Mouse (Mus musculus): ENCODE results near the gene Fmnl3. TPM values are rescaled to one million over a fixed set of nuclear protein-coding genes. Genes with fewer than 3 reads are reported as not detected.

Fmnl3 gene
- total RNA-seq, 2 experiments from 2014 or later: 19.0 to 22.3 TPM

DNA sequence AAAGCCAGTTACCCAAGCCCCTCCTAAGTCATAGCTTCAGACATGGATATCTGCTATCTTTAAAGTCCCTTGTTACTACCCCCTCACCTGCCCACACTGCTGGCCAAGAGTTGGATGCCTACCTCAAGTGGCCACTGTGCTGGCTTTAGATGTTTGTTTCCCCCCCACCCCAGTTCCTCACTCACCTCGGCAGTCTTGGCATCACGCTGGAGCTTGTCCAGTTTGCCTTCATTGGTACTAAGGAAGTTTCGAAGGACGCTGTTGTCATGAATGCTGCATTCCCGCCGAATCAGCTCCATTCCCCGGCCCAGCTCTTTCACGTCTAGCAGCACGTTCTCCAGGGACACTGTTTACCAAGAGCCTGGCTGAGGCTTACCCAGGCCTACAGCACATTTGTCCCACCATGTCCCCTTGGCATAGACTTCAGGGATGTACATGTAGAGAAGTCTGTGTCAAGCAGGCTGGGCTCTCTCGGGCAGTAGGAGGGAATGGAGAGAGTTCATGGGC is 50.1 kb downstream of the Fmnl3 start:
- intact Hi-C loops (cut with DNase I): loop anchor here (5.0 kb wide), 1 partner anchor 137 kb away; the partner anchor contains the start of gene Nckap5l
- DNase-seq: no peak

DNA sequence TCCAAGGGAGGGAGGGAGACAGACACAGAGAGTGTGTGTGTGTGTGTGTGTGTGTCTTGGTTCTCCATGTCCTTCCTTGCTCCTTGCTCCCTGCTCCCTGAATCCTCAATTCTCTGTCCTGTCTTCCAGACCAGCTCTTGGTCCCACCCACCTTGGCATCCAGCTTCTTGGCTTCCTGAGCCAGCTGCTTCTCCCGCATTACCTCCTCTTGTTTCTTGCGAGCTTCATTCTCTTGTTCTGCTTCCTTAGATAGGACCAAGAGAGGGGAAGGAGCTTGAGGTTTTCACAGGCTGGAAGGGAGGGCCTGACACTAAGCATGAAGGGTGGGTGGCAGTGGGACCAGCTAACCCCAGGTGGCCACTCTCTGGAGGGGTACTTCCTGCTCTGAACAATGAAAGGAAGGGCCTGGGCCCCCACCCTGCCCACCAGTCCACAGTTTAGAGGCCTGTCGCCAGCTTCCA is 50.8 kb downstream of the Fmnl3 start:
- intact Hi-C loops (cut with DNase I): loop anchor here (5.0 kb wide), 1 partner anchor 153 kb away; the partner anchor contains the start of gene Bcdin3d
- DNase-seq: no peak

DNA sequence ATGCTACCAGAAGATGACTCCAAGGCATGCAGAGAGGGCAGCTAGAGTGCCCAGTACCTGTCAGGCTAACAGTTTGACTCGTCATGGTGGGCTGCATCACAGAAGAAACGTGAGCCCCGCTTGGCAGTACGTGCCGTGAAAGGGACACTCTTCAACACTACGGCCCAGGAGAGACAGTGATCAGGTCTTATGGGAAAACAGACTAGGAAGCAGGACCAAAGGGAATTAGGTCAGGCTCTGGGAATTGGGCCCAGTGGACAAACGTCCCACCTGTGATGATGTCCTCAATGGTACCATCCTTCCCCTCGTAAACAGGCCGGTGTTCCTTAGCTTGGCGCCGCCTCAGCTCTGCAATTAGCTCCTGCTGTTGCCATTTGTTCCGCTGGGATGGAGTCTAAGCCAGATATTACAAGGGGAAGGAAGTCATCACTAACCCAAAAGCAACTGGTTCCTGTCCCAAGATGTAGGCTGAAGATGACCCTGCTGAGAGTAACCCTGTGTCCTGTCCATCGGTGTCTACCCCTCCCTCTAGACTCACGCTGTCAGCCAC is 51.3 kb downstream of the Fmnl3 start:
- DNase-seq: no peak
- intact Hi-C loops (cut with DNase I): loop anchor here (5.0 kb wide), 1 partner anchor 153 kb away; the partner anchor contains the start of gene Bcdin3d

DNA sequence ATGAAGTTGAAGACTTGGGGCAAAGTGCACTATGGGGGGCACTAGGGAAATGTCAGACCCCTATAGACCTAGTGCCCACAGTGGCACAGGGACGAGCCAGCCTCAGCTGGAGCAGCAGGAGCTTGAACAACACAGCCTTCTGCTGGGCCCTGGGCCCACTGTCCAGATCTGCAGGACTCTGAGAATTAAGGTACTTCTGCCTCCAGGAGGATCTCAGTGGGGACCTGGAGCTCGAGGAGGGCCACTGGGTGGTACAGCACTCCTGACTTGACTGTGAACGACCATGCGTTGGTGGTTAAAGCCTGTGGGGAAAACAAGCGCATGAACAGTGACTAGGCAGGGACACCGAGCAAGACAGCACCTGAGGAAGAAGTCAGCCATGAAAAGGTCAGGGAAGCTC is 52.2 kb downstream of the Fmnl3 start:
- intact Hi-C loops (cut with DNase I): loop anchor here (5.0 kb wide), 1 partner anchor 154 kb away; the partner anchor contains the start of gene Bcdin3d
- no peak for DNase-seq

DNA sequence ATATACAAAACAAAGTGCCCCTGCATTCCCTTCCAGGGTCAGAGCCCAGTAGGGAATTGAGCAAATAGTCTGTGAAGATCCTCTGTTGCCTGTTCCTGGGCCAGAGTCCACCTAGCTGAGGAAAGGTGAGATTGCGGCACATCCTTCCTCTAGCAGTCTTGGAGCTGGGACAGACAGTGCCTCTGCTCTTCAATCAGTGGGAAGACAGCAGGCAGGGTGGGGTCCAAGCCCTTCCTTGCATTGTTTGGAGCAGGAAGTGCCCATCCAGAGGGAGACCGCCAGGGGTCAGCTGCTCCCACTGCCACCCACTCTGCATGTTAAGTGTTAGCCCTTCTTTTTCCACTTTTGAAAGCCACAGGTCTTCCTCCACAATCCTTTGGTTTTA is 53.0 kb downstream of the Fmnl3 start:
- intact Hi-C loops (cut with DNase I): loop anchor here (1.0 to 5.0 kb wide), 4 partner anchors 9 to 155 kb away; partner anchors contain the start of genes Bcdin3d and Fmnl3
- peak in 1 of 2 experiments; percentile 53 for DNase-seq

DNA sequence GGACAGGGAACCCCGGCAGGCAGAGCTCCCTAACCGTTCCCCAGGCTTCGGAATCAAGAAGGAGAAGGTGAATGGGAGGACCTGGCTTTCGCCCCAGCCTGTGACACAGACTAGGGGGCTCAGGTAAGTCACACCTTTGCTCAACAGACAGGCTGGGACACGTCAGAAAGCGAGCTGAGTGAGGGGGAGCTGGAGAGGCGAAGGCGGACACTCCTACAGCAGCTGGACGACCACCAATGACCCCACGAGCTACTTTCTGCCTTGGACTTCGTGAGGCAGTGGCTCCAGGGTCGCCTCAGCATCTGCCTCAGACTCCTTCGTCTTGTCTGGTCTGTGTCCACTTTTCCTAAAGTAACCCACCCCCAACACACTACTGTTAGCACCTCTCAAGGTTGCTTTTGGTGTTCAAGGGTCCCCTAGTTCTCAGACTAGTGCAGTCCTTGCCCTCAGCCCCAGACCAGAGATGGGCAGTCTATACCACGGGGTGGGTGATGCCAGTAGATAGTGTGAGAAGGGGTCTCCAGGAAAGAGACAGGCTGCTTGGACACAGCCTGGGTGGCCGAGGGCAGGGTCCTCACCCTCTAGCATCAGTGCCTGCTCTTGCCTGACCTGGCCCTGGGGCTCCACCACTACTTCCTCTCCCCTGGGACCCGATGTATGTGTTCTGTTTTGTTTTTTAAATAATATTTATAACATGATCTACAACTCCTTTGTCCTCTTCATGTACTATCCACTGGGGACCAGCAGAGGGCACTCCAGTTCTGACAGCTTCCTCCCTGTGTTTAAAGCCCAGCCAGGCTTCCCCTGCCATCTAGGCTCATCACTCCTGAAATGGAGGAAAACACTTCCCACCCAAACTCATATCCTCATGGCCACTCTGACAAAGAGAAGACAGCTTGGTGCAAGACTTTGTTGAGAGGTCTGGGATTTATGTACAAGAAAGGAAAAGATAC is 53.7 kb downstream of the Fmnl3 start:
- peak; percentile 81 to 82 for DNase-seq
- intact Hi-C loops (cut with DNase I): loop anchor here (1.0 to 5.0 kb wide), 4 partner anchors 10 to 156 kb away; partner anchors contain the start of genes Bcdin3d and Fmnl3

DNA sequence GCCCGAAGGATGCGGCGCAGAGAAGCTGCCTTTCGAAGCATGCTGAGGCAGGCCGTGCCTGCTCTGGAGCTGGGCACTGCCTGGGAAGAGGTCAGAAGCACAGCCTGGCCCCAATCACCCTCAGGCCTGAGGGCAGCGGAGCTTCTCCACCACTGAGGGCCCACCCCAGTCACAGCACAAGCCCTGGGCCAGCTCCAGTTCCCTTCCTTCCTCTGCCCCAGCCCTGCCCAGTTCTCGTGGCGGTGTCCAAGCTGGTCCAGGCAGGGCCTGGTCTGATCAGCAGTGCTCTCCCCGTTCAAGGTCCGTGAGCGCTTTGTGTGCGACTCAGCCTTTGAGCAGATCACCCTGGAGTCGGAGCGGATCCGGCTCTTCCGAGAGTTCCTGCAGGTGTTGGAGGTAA is 55.4 kb downstream of the Fmnl3 start:
- intact Hi-C loops (cut with DNase I): loop anchor here (5.0 kb wide), 1 partner anchor 157 kb away; the partner anchor contains the start of gene Bcdin3d
- peak in 1 of 2 experiments; percentile 28 for DNase-seq

DNA sequence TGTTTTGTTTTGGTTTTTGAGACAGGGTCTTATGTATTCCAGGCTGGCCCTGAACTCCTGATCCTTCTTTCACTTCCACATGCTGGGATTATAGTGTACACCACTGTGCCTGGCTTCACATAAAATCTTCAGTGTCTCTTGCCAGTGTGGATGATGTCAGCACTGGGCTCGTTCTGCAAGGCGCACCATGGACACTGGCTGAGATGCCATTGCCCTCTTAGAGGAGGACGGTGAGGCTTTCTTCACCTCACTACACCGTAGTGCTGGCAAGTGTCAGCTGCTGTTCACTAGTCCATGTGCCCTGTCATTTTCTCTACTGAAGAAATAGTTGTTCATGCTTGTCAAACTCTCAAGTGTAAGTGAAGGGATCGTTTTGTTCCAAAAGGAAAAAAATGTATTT is 59.7 kb downstream of the Fmnl3 start:
- DNase-seq: no peak
- intact Hi-C loops (cut with DNase I): no loop called here

DNA sequence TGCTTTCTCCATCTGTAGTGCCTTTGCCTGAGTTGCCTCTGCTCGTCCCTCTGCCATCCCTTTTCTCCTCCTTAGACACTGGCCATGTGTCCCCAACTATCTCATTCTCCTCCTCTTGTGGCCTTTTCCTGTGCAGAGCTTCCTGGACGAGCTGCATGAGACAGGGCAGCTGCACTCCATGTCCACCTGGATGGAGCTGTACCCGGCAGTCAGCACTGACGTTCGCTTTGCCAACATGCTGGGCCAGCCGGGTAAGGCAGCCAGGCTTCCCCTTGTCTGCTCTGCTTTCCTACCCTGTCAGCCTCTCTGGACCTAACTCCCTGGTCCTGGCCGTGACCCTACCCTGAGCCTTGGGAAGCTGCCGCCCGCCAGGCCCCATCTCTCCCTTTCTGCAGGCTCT is 60.7 kb downstream of the Fmnl3 start:
- intact Hi-C loops (cut with DNase I): no loop called here
- no peak for DNase-seq

DNA sequence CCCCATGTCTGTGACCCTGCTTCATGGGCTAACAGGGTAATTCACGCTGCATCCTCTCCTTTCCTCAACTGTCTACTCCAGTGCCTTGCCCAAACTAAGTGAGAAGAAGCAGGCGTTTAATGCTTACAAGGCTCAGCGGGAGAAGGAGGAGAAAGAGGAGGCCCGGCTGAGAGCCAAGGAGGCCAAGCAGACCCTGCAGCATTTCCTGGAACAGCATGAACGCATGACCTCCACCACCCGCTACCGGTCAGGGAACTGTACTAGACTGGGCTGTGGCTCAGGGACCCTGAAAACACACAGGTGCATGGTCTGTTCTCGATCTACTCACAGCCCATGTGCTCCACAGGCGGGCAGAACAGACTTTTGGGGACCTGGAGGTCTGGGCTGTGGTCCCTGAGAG is 62.8 kb downstream of the Fmnl3 start:
- intact Hi-C loops (cut with DNase I): no loop called here
- DNase-seq: no peak

DNA sequence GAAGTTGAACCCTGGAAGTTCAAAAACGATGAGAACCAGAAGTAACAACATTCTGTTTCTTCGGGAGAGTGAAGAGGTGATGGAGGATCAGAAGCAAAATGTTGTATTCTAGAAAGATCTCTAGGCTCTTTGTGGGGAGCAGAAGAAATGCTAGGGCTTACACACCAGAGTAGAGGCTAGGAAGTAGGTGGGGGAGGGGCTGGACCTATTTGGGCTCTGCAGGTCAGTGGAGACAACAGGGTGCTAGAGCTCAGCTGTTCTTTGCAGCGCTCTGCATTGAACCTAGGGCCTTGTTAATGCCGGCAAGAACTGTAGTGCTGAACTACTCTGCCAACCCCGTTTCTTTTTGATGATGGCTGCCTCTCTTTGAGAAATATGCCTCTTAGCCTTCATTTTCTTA is 74.1 kb downstream of the Fmnl3 start:
- intact Hi-C loops (cut with DNase I): no loop called here

DNA sequence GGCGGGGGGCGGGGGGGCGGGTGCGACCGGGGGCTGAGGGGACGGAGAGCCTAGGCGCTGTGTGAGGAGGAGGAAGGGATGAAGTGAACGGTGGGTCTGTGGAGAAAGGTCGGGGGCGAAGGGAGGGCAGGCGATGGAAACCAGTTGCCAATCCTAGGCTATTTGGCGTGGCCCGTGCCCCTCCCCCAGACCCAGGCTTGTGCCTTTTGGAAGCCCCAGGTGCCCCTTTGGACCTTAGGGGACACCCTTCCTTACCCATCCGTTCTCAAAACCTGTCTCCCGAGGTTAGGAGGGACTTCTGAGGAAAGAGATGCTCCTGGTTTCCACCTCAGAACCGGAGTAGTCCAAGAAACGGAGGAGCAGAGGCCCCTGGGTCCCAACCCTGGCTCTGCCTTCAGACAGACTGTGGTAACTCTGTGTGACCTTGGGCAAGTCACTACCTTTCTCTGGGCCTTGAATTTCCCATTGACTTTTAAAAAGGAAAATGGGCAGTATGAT is 74.7 kb downstream of the Fmnl3 start, which contains the start of gene Fam186b:
Gene Fam186b (minus strand): TSS at position 405 of the 498 bp plus-strand sequence.
- intact Hi-C loops (cut with DNase I): no loop called here
- peak; percentile 27 to 54 for DNase-seq

More for the DNA sequence above, 74.1 kb downstream of the Fmnl3 start:
- DNase-seq: no peak

DNA sequence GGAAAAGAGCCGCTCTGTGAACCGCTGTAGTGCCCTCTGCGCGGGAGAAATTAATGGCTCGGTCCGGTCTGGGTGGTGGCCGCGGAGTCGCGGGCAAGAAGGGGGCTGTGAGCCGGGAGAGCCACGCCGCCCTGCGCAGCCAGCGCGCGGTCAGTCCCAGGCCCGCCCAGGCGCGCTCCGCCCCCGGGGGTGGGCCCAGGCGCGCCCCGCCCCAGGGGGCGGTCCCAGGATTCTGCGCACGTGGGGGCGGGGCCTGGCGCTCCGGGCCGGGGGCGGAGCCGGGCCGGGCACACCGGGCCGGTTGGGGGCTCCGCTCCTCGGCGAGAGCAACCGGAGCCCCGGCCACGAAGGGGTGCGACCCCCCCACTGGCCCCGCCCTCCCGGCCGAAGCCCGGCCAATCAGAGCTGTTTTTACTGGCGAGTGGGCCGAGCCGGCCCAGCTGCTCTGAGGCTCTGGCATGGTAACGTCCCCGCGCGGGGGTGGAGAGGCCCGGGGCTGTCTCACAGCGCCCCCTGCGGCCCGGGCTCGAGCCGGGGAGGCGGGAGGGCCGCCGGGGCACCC is 75.4 kb downstream of the Fmnl3 start, which contains the start of gene Prpf40b:
Gene Prpf40b (plus strand): TSS at position 275 of the 562 bp plus-strand sequence.
- intact Hi-C loops (cut with DNase I): no loop called here
- DNase-seq: peak; percentile 93 to 95

DNA sequence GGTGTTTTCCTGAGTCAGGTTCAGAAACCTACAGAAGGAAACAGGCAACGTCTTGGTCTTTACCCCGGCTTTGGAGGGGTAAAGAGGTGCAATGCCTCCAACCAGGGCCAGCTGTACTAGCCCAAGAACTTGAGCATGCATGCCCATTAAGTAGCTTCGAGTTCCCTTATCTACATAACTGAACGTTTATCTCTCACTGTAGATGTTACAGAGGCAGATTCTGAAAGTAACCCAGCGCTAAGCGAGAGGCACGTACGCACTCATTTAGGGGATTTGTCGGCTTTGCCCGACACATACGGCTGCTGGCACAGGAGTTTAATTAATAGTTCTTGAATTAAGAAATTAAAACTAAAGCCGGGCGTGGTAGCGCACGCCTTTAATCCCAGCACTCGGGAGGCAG is 76.0 kb downstream of the Fmnl3 start:
- intact Hi-C loops (cut with DNase I): no loop called here
- no peak for DNase-seq

DNA sequence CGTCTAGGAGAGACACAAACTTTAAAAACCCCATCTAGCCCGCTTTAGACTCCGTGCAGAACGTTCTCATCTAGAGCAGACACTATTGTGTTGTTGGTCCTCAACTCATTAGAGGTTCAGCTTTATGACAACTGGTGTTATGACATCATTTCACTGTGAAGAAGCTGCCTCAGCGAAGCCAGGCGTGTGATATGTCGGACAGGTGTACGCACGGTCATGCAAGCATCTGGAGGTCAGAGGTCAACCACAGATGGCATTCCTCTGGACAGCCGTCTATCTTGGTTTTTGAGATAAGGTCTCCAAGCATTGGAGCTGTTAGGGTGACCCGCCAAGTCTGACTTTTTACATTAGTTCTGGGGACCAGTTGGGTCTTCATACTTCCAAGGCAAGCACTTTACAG is 79.7 kb downstream of the Fmnl3 start:
- no peak for DNase-seq
- intact Hi-C loops (cut with DNase I): no loop called here

DNA sequence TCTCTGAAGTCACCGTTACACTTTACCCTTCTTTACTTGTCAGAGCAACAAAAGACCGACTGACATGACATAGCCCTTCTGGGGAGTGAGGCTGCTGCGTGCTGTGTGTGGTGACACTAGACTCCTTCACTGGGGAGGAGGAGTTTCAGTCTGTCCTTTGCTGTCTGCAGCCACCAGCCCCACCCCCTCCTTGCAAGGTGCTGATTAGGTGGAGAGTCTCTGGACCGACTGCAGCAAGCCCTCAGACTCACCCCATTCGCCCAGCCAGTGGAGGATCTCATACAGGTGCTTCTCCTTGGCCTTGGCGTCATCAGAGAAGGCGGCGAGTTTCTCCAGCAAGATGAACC is 85.1 kb downstream of the Fmnl3 start:
- no peak for DNase-seq
- intact Hi-C loops (cut with DNase I): no loop called here

DNA sequence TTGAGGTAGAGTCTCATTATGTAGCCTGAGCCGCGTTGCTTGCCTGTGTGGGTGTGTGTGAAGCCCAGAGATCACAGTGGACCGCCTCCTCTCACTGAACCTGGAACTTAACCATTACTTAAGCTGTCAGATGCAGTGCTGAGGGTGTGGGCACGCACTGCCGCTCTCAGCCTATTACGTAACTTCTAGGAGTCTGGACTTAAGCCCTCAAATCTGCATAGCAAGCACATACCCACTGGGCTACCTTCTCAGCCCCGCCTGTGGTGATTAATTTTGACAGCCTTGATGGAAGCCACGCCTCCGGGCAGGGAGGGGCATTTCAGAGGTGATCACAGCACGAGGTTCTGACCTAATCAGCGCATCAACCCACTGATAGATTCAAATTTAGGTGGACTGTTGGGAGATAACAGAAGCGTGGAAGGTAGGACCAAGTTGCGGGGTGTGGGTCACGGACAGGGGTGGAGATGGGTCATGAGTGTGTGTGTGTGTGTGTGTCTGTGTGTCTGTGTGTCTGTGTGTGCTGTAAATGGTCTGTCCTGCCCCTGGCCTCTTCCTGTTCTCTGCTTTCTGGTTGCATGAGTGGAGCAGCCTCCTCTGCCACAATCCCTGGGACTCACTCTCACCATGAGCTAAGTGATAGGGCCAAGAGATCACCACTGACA is 85.6 kb downstream of the Fmnl3 start:
- intact Hi-C loops (cut with DNase I): no loop called here
- no peak for DNase-seq

DNA sequence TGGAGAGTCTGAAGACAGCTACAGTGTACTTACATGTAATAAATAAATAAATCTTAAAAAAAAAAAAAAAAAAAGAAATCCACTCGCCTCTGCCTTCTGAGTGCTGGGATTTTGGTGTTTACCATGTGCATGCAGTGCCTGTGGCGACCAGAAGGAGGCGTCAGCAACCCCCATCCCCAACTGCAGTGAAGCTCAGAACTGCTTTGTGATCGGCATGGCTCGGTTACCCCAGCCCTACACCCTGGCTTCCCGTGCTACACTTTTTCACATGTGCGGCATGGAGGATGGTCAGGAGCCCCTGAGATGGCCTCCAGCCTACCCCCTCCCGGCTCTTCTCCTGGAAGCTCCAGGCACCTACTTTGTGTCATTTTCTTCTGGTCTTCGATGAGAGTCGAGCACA is 86.8 kb downstream of the Fmnl3 start:
- DNase-seq: peak in 1 of 2 experiments; percentile 20

DNA sequence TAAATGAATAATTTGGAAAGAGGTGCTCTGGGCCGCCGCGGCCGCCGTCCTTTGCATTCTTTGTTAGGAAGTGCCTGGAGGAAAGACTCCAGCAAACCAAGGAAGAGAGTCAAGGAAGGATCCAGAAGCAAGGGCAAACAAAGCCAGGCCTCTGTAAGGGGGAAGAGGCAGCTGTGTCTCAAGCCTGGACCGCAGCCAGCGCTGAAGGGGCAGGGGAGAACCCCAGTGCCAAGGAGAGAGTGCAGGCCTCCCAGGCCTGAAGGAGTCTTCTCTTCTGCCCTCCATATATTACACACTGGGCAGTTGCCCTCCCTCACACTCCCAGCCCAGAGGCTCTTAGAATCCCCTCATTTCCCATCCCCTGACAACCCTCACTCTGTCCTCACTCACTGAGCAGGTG is 92.0 kb downstream of the Fmnl3 start:
- intact Hi-C loops (cut with DNase I): no loop called here
- no peak for DNase-seq

More for the DNA sequence above, 86.8 kb downstream of the Fmnl3 start:
- intact Hi-C loops (cut with DNase I): no loop called here

DNA sequence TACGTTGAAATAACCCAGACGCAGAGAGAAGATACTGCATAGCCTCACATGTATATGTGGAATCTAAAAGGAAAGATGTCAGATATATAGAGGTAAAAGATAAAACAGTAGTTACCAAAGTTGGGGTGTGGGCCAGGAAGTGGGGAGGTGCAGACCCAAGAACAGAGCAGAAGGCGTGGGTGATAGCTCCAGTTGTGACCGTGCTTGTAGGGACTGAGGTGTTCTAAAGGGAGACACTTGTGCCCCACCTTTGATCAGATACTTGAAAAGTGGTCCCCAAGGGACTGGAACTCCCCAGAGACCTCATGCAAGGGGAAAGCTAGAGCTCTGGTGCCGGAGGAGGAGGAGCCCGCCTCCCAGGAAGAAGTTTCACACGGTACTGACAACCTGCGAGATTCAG is 94.2 kb downstream of the Fmnl3 start:
- intact Hi-C loops (cut with DNase I): no loop called here
- no peak for DNase-seq

Measured in heart, postnatal 36 days (tissue).